Mouse (Mus musculus): ENCODE data around the gene Pde6h.
A peak's percentile ranks its signal among the peaks of the same experiment; 100 is the strongest.

Gene Pde6h

DNA sequence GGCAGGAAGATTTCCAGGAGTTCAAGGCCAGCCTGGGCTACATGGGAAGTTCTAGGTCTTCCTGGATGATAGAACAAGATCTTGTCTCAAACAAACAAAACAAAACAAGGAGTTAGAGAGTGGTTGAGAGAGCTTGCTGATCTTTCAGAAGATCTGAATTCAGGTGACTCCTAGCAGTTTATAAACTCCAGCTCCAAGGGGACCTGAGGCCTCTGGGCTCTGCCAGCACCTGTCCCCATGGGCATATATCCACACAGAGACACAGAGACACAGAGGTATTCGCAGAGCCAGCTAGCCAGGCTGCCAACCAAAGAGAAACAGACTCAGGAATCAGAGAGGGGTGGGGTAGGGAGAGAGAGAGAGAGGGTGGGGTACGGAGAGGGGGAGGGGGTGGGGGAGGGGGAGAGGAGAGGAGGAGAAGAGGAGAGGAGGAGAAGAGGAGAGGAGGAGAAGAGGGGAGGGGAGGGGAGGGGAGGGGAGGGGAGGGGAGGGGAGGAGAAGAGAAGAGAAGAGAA is 10.8 kb upstream of the Pde6h start:
- no peak for DNase-seq (ENCODE audit: low spot score)

DNA sequence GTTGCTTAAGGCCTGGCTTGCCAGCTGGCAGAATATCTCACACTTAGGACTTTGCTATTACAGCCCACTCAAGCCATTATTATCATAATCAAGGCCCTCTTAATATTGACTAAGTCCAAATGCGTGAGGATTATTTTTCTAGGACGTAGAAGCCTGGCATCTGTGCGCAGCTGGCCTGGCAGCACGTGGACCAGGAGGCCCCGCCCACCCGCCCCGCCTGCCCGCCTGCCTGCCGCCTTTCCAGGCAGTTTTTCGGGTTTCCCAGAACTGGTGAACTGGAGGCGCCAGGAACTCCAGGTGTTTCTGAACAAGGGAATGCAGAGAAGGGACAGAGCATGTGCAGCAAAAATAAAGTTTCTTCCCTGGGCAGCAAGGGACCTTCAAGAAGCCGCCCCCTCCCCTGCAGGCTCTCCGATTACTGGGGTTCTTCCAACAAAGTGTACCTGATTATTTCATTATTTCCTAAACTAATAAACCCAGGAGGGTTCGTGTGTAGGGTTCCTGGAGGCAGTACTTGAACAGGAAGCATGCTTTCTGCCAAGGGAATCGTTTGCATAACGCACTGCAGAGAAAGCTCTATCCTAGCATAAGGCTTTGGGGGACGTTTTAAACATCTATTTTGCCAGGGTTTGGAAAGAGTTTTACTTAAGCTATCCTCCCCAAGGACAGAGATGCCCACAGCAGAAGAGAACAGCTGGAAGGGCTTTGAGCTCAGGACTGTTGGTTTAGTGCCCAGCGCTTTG is 10.1 kb upstream of the Pde6h start:
- DNase-seq (ENCODE audit: low spot score) = no peak

DNA sequence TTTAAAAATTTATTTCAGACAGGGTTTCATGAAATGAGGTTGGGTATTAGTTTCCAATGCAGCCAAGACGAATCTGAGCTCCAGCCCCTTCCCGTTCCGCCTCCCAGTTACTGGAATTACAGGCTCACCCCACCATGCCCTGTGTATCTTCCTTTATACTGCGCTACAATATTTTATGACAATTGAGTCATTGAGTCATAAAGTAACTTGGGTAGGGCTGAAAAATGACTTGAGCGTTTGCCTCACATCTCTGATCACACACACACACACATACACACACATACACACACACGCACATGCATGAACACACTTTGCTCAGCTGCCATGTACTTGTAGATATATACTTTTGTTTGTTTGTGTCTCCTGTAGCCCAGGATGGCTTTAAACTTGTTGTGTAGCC is 9.4 kb upstream of the Pde6h start:
- no peak for DNase-seq (ENCODE audit: low spot score)

DNA sequence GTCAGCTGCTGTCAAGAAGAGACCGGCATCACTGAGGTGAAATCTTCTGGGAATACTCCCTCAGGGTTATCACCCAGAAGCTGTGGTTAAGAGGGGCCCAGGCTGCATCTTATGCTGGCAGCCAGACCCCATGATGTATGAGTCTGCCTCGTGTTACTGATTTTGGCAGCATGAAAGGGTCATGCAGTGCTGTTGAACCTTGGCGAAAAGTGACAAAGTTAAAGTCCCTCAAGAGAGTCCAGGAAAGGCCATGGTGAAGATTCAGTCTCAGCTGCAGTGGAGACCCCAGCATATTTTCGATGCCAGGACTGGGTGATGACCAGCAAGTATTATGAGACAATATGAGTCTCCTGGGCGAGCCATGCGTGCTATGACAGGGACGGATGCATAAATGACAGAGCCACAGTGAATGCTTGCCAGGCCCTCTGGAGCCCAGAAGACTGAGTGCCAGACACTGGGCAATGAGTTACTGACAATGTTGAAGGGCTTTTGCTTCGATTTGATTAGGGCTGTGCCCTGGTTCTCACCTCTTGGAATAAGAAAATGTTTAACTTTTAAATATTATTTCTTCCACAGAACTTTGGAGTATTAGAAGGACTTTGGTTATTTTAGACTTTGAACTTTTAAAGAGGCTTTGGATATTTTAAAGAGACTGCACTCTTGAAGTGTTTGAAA is 7.8 kb upstream of the Pde6h start:
- peak; percentile 31 for DNase-seq (ENCODE audit: low spot score)

DNA sequence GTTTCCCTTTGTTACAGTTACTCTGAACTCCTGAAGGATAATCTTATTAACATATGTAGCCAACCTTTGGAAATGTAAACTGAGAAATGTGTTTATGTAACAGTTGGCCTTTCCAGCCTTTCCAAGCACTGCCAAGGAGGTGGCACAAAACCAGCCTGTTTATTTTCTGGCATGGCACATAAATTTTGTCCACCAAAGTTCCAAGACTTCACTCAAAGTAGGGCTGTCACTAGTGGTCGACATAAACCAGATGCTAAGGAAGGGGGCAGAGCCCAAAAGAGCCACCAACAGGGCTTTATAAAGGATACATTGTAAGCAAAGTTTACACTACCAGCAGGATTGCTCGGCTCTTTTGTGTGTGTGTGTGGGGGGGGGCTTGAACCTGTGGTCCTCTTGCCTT is 5.7 kb upstream of the Pde6h start:
- DNase-seq (ENCODE audit: low spot score) = peak; percentile 67

DNA sequence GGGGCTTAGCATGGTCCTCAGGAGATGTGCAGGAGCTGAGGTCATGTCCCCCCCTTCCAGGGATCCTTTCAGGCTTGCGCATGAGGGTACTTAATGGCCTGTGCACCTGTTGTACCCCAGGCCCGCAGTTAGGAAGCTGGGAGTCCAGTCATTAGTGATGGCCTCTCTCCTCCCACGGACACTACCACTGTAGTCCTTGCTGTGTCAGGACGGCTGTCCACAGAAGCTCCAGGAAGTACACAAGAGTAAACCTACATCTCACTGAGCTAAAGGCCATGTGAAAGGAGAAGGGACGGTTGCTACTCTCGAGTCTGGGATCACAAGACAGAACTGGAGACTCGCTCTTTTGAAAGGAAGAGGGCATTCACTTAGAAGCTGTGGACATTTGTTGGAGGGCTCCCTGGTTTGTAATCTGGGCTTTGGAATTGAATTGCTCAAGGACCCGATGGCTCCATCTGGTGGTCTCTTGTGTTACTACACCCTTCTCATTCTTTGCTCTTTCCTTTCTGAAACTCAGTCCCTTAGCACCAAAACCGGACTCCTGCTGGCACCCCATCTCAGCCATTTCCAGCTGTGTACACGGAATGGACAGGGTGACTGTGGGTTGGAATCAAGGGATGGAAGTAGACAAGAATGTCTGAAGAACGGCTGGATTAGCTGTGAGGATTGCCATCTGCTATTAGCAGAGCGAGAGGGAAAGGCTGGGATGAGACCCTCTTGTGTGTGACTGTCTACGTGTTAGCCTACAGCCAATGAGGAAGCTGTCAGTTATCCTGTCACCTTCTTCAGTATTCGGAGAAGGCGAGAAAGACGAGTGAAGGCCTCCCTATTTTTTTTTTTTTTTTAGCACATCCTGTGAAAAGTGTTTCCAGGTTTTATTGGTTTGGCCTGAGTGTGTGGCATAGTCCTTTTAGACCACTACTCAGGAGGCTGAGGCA is 3.0 kb upstream of the Pde6h start:
- peak; percentile 81 for DNase-seq (ENCODE audit: low spot score)

DNA sequence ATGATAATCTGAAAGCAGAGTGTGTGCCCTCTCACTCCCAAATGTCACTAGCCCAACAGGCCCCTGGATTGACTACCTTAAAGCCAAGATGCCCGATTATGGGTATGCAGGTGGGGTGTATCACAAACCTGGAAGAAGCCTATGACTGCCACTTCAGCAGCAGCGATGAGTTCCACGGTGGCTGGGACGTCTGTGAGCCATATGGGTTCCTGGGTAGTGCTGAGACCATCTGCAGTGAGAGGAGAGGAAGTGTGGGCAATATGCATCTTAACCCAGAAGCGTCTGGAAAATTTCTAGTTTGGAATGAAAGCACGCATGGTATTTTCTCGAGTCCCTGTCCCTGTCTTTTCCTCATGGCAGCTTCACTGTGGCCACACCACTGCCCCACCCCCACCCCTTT is 2.0 kb upstream of the Pde6h start:
- DNase-seq (ENCODE audit: low spot score) = no peak

DNA sequence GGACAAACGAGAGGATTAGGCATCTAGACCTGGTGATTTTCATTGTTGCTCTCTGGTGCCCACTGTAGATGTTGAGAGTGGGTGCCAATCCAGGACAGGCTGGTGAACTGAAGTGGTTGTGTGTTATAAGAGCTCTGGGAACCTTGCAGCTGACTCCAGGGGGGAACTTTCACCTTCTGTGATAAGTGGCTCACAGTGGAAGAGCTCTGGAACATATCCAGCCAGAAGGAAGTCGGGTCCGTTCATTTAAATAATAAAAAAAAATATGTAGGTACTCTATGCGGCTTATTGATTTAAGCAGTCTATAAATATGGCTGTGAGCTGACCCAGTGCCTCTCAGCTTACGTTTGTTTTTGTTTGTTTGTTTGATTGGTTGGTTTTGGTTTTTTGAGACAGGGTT is 1.6 kb upstream of the Pde6h start, which contains the start of gene Erp27:
TSS of gene Erp27 (minus strand) at position 101 of the 400 bp plus-strand sequence.
- no peak for DNase-seq (ENCODE audit: low spot score)

DNA sequence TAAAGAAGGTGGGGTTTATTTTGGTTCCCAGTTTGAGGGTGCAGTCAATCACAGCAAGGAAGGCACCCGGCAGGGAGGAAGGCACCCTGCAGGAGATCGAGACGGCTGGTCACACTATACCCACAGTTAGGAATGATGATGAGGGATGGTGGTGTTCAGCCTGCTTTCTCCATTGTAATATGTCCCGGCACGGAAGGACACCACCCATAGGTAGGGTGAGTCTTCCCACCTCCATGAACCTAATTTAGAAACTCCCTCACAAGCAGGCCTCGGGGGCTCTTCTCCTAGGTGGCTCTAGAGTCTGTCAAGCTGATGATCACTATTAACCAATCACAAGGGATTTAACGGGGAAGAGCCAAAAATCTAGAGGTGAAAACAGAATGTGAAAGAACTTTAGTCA is 761 bp upstream of the Pde6h start:
- no peak for DNase-seq (ENCODE audit: low spot score)

DNA sequence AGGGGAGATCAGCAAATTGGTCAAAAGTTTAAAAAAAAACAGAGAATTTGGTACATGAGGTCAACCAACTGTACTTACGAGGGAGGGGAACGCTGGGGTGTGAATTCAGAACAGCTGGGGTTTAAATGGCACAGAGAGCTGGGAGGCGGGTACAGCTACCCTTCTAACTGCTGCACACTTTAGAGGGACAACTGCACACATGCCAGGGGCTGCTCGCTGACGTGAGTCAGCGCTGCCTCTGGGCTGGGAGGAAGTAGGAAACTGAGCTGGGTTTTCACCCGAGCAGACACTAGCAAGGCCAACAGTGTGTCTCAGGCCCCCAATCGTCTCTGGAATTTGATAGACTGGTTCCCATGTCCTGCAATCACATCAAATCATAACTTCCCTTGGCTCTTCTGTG is 1.4 kb downstream of the Pde6h start:
- no peak for DNase-seq (ENCODE audit: low spot score)

DNA sequence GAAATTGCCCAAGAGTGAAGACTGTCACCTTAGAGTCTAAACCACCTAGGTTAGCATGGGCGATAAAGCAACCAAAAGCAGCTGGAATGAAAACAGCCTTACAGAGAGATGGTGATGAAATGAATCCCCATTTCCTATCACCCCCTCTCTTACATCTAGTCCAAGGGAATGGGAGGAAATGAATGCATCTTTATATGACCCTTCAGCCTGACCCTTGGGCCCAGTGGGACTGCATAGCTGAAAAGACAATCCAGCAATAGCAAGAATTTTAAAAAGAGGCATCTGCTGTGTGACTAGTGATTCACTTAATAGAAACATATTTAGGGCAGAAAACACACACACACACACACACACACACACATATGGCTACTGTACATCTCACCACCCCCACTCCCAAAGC is 4.0 kb downstream of the Pde6h start:
- no peak for DNase-seq (ENCODE audit: low spot score)

DNA sequence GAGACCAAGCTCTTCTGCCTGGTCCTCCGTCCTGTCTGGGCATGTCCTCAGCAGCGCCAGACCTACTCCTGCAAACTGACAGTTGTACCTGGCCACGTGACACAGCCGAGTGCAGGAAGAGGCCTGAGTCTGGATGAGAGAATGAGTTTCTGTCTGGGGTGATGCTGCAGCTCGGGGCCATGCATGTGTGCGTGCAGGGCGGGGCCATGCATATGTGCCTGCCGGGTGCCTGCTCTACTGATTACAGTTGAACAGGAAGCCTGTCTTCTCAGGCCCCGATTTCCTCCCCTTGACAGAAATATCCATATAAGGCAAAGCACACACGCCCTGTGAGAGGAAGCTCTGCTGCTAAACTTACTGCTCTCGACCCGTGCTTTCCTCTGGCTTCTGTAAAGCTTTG is 7.0 kb downstream of the Pde6h start:
- DNase-seq (ENCODE audit: low spot score) = no peak

DNA sequence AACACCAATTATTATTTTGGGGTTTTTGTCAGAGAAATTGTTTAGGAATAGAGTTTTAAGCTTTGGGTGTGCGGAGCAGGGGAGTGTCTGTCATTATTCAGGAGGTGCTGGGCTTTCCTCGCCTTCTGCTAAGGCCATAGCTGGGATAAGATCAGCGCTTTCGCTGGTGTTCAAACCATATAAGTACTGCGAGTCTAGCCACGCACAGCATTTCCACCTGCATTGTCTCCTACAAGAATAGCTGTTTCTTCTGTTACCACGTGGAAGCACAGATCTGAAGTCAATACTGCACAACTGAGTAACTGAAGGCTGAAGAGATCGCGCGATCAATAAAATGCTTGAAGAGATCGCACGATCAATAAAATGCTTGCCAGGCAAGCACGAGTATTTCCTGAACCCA is 7.6 kb downstream of the Pde6h start:
- DNase-seq (ENCODE audit: low spot score) = no peak

DNA sequence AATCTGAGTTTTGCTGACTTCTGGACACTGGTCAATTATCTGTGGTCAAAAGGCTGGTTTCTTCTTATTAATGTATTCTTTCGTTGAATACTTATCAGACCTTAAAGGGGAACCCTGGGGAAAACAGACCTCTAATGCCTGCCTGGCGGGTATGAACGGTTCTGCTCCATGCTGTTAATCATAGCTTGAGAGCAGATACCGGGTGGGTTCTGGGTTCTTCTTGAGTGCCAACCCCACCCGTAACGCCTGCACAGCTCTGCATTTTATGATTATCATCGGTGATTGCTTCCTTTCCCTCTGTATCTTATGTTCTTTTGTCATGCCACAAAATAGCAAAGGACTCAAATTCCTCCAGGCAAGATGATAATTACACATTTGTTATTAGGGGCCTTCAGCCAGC is 10.4 kb downstream of the Pde6h start:
- DNase-seq (ENCODE audit: low spot score) = no peak

DNA sequence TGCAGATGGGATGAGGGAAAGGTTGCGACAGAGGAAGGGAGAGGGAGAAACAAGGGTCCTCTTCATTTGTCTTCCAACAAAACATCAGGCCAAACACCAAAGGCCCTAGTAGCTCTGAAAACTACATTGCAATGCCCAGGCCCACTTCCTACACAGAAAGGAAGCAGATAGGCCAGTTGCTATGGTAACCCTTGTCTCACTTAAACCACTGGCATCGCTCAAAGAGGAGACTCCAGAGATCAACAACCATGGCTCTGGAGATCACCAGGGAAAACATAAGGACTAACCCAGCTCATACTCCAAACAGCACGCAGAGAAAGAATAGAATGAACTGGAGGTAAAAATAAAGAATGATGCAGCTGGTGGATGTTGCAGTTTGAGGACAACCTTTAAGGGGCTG is 11.6 kb downstream of the Pde6h start:
- no peak for DNase-seq (ENCODE audit: low spot score)

DNA sequence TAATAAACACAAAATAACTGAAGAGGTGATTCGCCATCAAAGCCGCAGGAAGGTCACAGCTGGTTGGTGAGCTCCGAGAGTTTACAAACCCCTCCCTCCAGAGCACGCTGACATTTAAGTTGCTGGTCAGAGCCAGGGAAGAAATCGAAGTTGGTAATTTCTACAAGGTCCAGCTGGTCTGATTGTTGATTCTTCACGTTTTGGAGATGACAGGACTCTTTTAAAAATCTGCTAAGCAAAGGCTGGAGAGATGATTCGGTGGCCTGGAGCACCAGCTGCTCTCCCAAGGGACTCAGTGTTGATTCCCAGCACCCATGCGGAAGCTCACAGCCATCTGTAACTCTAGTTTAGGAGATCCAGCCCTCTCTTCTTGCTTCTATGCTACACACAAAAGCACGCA is 12.7 kb downstream of the Pde6h start:
- no peak for DNase-seq (ENCODE audit: low spot score)

DNA sequence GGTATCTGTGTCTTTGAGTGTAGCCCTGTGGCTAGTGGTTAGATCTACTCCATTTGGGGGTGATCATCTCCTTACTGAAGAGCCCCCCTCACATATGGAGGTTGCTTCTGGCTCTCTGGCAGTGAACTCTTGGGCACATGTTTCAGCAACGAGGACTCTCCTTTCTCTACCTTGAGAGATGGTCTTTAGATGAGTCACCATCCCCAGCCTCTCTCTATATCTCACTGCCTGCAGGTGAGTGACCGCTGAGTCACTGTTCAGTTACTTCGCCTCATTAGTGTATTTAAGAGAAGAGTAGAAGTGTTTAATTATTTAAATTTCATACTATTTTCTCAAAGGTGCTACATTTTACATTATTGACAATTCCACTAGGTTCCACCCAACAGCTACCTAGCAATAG is 13.5 kb downstream of the Pde6h start:
- no peak for DNase-seq (ENCODE audit: low spot score)

DNA sequence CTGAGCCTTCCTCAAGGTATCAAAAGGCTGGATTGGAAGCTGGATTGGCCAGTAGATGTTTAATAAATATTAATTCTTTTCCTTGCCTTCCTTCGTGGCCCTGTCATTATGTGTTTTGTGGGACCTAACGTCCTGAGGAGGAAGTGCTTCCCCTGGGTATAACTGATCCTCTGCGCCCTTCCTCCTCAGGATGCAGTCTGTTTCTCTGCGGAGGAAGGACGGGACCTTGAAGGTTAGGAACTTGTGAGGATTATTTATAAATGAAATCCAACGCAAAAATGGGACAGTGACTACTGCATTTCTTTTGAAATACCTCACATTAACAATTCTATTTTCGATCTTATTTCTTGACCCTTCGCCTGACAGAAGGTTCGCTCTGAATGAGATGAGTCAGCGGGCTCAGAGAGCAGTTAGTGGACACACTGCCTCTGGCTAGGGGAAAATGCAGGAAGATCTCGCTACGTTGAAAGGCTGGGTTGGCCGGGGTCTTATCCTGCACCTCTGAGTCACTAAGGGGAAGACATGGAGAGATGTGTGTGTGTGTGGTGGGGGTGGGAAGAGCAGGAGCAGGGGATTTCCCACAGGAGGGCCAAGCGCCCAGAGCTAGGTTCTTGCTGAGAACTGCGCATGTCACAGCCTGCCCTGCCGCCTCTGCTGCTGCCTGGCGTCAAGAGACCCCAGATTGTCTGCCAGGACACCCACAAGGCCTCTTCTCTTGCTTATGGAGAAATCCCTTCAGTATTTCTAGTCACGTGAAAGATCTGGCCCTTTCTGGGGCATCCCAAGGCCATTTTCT is 14.9 kb downstream of the Pde6h start:
- DNase-seq (ENCODE audit: low spot score) = peak; percentile 87

DNA sequence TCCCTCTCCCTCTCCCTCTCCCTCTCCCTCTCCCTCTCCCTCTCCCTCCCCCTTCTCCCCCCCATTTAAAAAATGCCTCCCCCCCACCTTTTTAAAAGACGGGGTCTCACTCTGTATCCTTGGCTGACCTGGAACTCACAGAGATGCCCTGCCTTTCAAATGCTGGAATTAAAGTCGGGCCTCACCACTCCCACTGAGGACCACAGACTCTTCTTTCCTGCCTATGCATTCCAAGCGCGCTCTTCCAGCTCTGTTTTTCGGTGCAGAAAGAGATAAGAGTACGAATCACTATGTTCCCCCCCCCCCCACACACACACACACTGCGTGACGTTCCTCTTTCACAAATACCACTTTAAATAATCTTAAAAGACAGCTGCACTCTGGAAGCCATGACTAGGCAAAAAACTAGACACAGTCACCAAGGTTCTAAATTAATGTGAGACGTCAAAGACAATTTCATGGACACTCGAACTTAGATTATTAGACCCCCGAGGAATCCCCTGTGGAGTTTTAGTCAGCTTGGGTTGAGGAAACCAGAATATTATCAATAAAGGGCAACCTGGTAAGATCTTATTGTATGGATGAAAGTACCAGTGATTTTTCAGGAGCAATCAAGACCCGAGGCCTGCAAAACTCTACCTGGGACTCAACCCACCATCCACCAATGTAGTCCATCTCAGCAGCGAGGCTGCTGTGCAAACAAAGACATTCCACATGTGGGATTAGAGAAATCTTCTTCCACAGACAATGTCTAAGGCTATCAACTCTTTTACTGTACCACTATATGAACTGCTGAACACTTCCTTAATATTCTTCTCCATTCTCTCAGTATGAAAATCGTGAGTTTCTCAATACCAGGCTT is 15.9 kb downstream of the Pde6h start:
- no peak for DNase-seq (ENCODE audit: low spot score)

DNA sequence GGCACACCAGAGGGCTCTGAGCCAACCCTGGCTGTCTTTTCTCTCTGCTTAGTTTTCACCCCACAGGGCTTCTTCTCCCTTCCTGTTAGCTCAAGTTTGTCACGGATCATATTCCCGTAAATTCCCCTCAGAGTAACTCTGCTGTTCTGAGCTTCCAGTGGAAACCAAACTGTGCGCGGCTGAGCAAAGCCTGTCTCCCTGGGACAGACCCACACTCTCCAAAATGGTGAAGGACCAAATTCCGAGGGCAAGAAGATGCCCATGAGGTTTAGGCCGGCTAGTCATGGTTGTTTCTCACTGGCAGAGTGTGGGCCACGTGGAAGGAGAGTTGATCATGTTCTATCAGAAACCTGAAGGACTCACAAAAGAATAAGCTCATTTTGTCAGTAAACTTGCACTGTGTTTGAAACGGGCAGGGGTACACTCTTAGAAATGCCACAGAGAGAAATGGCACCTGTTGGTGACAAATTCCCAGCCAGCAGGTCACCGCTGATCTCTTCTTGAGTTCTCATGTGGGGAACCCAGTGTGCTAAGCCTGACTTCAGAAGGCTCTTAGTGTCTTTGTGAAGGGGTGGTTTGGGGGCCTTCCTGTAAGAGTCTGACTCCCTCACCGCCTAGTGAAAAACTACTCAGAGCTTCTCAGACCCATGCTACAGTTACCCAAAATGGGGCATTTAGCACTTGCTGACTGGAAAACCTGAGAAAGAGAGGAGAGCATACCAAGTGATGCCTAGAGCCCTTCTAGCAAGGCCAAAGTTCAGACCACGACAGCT is 16.7 kb downstream of the Pde6h start:
- DNase-seq (ENCODE audit: low spot score) = peak; percentile 90

Data from adipocyte (in vitro differentiated cells).